Mouse (Mus musculus): ENCODE measurements around the gene Rab31.

- TF ChIP-seq CTCF (IDR thresholded peaks at IDR 0.05; ENCODE audit: insufficient read depth, low read length): no peak
- TF ChIP-seq POLR2A (IDR thresholded peaks at IDR 0.05; ENCODE audit: borderline replicate concordance, extremely low read depth, low read depth, low read length): no peak
These were observed 164.3 kb downstream of the Rab31 start for GRCm38 (mm10) chr17:65608312-65608687.

Data from lung, adult 2 months (tissue).